Mouse (Mus musculus) spleen, postnatal 4 days (tissue): Measurements from ENCODE around the gene Ctc1.

Experiments used
- DNase-seq, 2 experiments: peaks; one replicate each; pipeline ENCODE4 v3.0.0; 2022; ENCODE audit warnings: low spot score in 2 of 2

Ctc1 gene

DNA sequence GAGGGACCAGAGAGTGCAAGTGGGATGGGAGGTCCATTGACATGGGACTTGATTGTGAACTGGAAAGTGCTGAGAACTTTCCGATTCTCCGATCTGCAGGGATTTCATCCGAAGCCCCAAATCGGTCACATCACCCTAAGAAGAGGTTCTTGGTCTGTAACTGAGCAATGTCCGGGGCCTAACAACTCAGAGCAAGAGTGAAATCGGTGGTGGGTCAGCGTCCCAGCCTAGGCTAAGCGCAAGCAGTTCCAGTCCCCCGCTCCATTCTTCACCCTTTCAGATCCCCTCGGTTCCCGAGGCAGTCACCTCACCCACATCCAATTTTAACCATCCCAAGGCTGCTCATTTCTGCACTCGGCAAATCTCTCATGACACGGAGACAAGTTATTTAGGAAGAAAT is 54.4 kb downstream of the Ctc1 start:
- peak in 1 of 2 experiments; percentile 71 for DNase-seq

DNA sequence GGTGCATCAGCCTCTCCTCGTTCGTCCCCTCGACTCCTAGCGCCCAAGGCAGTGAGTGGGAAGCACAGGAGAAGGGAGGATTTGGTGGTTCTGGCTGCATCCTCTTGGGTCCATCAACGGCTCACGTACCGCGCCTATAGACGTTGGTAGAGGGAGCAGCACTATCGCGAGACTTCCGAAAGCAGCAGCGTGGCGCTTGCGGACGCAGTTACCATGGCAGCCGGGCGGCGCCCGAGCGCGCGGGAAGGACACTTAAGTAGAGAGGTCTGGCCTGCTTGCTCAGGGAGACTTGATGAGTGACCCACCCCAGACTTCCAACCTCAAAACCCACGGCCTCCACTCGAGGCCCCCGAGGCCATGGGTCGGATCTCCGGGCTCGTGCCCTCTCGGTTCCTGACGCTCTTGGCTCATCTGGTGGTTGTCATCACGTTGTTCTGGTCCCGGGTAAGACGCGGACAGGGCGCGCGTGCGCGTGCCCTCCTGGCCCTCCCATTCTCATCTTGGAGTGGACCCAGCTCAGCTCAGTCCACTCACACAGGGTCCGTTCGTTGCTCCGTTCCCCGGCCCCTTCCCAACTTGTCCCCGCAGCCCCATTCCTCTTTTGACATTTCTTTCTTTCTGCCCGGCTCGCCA is 55.0 kb downstream of the Ctc1 start, which contains the start of gene Tmem107:
Gene Tmem107, plus strand, starts transcription at position 217 of the 633 bp plus-strand sequence.
- peak; percentile 93 to 96 for DNase-seq

DNA sequence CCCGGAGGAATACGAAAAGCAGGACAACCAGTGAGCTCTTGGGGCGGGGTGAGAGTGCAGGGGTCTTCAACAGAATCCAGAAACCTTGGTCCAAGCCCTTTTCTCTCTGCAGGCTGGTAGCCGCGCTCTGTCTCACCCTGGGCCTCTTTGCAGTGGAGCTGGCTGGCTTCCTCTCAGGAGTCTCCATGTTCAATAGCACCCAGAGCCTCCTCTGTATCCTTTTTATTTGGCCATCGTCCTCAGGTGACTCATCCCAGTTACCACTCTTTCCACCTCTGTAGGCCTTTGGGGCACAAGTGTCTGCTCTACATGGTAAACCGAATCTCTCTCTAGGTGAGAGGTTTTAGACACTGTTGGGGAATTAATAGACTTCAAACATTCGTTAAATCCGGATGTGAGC is 55.6 kb downstream of the Ctc1 start:
- DNase-seq = no peak

DNA sequence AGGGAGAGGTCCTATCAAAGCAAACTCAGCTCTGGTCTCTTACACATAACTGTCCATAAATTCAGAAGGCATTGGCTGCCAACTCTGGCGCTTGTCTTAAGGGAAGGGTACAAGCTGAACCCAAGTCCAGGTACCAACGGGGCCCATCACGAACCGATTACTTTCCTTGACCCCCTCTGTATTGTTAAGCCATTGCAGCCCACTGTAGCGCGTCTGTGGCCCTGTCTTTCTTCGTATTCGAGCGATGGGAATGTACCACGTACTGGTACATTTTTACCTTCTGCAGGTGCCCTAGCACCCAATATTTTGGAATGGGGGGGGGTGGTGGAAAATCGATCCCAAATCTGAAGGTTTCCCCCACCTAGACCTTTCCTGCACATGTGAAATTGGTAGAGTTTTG is 56.5 kb downstream of the Ctc1 start:
- DNase-seq = no peak

DNA sequence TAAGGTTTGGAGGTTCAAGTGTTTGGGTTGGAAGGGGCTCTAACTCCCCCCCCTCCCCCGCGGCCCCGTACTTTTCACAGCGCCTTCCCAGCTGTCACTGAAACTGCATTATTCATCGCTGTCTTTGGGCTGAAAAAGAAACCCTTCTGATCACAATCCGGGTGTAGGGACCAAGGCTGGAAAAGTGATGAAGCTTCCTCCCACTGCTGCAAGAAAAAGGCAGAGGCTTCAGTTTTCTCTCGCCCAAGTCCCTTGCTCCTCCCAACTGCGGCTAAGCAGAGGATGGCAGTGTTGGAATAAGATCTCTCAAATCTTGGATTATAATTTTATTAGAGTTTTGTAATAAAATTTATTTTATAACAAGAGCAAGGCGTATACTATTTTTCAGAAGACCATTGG is 57.0 kb downstream of the Ctc1 start:
- no peak for DNase-seq

DNA sequence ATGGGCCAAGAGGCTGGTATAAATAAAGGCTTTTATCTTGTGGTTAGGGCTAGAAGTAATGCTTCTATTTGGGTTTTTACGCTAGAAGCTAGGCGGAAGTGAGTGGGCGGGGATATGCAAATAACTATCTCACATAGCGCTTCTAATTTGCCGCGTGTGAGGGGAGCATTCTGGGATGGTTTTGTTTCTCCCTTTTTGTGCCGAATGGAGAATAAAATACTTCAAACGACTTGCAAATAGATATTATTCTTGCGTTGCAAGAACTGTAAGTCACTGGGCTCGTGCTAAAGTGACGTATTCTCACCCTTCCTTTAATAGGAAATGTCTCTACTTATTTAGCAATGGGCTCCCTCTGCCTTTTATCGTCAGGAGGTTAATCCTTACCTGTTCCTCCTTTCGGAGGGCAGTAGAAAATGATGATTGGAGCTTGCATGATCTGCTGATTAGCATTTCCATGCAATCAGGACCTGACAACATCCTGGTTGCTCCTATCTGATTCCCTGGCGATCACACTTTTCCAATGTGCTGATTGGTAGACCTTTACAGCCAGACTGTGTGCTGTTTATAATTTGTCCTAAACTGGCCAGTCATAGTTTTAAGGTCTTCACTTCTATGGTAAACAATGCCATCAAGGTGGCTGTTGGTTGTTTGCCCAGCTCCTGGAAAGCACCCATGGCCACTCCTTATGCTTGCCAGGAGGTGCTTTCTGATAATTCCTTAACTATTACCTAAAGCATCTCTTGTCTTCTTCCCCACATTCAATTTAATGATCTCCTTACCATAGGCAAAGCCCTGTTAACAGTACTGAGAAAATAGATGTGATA is 57.6 kb downstream of the Ctc1 start:
- peak; percentile 84 to 87 for DNase-seq

DNA sequence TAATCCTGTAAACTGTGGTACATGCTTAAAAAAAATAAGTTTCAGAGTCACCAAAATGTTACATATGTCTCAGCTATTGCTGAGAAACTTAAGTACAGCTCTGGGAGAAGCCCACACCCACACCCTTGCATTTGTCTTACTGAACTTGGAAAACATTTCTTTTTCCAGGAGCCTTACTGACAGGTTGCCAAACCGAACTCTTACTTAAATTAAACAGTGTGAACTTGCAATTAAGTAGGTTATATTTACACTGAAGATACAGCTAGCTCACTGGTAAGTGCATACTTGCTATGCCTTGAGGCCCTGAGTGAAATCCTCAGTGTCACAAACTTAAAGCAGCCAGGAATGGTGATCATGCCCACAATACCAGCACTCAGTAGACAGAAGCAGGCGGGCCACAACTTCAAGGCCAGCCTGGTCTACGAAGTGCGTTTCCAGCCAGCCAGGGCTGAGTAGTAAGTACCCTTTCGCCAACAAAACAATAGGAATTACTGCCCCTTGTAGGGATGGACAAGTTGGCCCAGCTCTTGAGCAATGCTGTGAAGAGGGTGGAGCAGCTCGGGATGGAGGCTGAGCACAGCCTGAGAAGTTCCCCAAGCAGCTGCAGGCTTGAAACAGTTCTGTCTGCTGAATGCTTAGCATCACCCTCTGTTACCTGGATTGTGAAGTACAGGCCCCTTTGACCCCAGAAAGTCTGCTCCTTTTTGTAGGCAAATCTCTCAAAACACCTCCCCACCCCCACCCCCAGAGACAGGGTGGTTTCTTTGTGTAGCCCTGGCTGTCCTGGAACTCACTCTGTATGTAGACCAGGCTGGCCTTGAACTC is 58.5 kb downstream of the Ctc1 start:
- no peak for DNase-seq

DNA sequence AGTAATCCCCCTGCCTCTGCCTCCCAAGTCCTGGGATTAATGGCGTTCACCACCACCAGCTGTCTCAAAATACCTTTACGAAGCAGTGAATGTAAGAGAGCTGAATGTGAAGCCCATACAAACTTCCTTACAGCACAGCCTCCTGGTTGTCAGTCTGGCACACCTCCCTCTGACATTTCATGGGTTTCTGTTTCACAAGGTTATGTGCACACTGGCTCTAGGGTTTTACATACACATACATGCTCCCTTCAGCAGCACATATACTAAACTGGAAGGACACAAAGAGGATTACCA is 59.0 kb downstream of the Ctc1 start:
- no peak for DNase-seq

DNA sequence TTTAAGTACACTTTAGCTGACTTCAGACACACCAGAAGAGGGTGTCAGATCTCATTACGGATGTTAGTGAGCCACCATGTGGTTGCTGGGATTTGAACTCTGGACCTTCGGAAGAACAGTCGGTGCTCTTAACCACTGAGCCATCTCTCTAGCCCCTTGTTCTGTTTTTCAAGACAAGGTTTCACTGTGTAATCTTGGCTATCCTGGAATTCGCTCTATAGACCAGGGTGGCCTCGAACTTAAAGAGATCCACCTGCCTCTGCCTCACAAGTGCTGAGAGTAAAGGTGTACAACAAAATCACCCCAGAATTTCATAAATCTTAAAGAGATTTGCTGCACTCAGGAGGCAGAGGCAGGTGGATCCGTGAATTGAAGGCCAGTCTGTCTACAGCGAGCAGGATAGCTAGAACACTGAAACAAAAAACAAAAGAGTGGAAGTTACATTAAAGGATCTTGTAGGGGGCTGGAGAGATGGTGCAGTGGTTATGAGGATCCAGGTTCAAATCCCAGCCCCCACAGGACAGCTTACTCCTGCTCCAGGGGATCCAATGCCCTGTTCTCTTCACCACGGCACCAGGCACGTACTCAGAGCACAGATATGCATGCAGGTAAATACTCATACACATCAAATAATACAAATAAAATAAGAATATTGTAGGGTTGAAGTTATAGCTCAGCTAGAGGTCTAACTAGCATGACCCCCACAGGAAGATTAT is 60.2 kb downstream of the Ctc1 start:
- DNase-seq = no peak

DNA sequence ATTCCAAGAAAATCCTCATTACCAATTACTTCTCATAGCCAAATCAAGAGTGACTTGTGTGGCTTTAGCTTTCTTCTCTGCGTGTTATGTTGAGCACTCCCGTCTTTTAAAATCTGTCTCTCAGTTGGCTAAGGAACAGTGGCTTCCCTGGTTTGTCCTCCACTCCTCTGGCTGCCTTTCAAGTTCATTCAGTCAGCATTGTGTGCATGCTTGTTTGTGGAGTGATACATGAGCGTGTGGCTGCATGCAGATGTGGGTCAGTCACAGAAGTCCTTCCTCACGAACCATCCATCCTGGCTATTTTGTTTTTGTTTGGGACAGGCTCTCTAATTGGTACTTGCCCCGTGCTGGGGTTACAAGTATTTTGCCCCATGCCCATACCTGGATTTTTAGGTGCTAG is 60.9 kb downstream of the Ctc1 start:
- no peak for DNase-seq

DNA sequence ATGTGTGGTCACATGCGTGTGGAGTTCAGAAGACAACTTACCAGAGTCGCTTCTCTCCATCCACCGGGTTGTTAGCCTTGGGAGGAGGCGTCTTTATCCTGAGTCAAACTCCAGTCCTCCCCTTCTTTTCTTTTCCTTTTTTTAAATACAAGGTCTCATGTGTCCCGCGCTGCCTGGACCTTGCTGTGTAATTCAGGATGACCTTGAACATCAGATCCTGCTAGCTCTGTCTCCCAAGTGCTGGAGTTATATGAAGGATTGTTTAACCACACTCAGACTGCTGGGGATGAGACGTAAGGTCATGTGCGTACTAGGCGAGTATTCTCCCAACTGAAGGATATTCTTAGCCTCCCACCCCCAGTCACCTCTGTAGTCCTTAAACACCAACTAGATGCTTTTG is 61.6 kb downstream of the Ctc1 start:
- no peak for DNase-seq

DNA sequence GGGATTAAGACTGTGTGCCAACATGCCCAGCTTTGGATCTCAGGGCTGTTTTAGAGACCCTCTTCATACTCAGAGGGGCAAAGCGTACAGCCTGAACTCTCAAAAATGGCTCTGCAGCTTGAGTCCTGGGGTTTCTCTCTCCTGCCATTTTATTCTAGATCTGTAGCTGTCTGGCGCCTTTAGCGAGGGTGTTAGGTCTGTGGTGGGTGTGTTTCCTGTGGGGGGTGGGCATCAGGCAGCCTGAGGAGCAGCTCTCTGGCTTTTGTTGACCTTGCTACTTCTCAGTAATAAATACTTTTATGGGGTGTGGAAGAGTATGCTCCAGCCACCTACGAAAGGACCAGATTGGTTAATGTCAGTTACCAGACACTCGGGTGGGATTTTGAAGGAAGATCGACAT is 62.3 kb downstream of the Ctc1 start:
- DNase-seq = no peak

DNA sequence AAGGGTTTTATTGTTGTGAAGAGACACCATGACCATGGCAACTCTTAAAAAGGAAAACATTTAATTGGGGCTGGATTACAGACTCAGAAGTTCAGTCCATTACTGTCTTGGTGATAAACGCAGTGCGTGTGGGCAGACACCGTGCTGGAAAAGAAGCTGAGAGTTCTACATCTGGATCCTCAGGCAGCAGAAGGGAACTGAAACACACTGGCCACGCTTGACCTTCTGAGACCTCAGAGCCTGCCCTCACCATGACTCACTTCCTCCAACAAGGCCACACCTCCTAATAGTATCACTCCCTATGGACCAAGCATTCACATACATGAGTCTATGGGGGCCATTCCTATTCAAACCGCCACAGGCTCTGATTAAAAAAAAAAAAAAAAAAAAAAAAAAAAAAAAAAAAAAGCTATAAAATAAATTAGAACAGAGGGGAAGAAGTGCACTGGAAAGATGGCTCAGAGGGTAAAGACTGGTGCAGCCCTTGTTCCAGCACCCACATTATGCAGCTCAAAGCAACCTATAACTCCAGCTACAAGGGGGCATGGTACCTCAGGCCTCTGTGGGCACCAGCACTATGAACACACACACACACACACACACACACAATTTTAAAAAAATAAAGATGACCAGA is 63.2 kb downstream of the Ctc1 start:
- DNase-seq = no peak

DNA sequence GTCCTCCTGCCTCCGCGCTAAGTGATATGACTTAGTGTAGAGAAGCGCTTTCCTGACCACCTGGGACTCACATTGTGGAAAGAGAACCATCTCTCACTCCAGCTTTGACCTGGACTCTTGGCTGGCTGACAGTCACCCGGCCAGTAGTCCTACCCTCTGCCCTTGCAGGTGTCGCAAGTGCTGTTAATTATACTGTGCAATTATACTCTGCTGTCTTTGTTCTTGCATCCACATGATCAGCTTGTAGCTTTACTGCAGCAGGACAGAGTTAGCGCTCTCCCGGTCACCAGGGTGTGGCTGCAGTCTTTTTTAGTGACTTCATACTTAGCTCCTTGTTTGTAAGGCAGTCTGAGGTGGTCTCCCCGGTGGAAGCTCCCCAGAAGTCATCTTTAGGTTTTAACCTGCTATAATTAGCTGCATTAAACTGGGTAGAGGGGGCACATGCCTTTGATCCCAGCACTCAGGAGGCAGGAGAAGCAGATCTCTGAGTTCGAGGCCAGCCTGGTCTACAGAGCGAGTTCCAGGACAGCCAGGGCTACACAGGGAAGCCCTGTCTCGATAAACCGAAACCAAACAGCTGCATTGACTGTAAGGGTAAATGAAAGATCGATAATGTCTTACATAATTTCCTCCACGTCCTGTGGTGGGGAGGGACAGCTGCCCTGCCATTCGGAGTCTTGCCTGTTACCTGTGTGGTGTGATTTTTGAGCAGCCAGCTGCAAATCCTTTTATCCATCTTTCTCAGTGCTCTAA is 64.6 kb downstream of the Ctc1 start:
- DNase-seq = no peak

DNA sequence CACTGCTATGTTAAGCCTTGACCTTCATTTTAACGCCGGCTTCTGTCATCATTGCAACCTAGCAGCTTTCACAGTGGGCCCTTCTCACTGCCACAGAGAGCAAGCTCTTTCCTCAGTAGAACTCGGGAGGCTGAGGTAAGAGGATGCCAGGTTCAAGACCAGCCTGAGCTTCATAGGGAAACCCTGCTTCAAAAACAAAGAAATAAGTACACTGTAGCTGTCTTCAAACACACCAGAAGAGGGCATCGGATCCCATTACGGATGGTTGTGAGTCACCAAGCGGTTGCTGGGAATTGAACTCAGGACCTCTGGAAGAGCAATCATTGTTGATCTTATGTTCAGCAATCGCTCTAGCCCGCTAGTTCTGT is 65.1 kb downstream of the Ctc1 start:
- no peak for DNase-seq

DNA sequence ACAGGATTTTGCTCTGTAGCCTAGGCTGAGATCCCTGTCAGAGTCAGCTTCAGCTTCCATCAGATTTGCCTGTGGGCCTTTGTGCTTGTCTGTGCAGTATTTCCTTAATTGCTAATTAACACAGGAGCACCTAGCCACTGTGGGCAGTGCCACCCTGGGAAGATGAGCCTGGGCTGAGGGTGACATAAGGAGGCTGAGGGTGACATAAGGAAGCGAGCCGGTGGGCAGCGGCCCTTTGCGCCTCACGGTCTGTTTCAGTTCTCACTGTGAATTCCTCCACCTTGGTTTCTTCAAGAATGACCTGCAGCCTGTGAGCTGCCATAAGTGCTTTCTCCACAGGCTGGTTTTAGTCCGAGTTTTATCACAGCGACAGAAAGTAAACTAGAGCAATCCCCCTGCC is 65.9 kb downstream of the Ctc1 start:
- DNase-seq = peak in 1 of 2 experiments; percentile 58

DNA sequence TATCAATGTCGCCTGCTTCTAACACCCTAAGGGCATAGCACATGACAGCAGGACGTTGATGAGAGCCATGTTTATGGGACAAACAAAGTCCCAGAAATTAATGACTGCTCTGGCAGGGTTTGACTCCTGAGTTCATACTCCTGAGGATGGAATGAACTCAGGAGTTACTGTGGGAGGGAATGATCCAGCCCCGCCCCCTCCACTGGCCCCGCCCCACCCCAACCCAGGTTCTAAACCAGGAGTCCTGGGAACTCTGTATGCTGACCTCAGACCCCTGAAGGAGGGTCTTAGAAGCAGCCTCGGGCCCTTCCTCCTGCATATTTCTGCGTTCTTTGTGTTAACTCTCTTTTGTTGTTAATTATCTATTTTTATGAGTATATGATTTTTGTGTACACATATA is 69.9 kb downstream of the Ctc1 start:
- DNase-seq = no peak
